Mouse (Mus musculus) G1E (cell line): ENCODE results near the gene Il12a. TPM values are rescaled to one million over a fixed set of nuclear protein-coding genes. Genes with fewer than 3 reads are reported as not detected.

Source experiments
- ATAC-seq: 2 replicates; pipeline ENCODE4 v1.8.0; 2016; ENCODE audit warnings: mild to moderate bottlenecking; ENCODE audit not compliant: insufficient number of reproducible peaks, poor library complexity, low FRiP score, severe bottlenecking; ENCODE audit errors: extremely low read depth
- DNase-seq: peaks from one replicate; pipeline ENCODE4 v3.0.0; 2012; ENCODE audit warnings: low spot score
- H3K27me3 ChIP-seq: 2 replicates; pipeline ENCODE4 v1.6.1; 2012; ENCODE audit warnings: mild to moderate bottlenecking, low read length, inconsistent platforms; ENCODE audit not compliant: insufficient read depth
- H3K36me3 ChIP-seq: replicated peaks from 2 replicates; pipeline ENCODE3; 2012; ENCODE audit warnings: mild to moderate bottlenecking, inconsistent platforms
- H3K4me1 ChIP-seq: 2 replicates; pipeline ENCODE4 v1.6.1; 2012; ENCODE audit warnings: low read depth, low read length, inconsistent platforms, mixed read lengths; ENCODE audit not compliant: insufficient read depth
- H3K4me3 ChIP-seq: 2 replicates; pipeline ENCODE4 v1.5.1; 2012; ENCODE audit warnings: low read depth, mild to moderate bottlenecking, inconsistent platforms, low read length, moderate library complexity, mixed read lengths
- H3K9me3 ChIP-seq: replicated peaks from 2 replicates; pipeline ENCODE4 v1.6.1; 2012; ENCODE audit warnings: inconsistent platforms
- CTCF ChIP-seq: IDR thresholded peaks from 2 replicates; pipeline ENCODE4 v1.5.1; 2012; ENCODE audit warnings: low read depth, low read length, inconsistent platforms, mixed read lengths
- GATA1 ChIP-seq: IDR thresholded peaks from 2 replicates; pipeline ENCODE4 v1.6.1; 2012; ENCODE audit warnings: borderline replicate concordance, low read length, inconsistent platforms, mixed read lengths
- GATA2 ChIP-seq: IDR thresholded peaks from 2 replicates; pipeline ENCODE4 v1.6.1; 2012; ENCODE audit warnings: low read depth, low read length, inconsistent platforms, borderline replicate concordance
- POLR2AphosphoS5 ChIP-seq: IDR thresholded peaks from 2 replicates; pipeline ENCODE4 v1.6.1; 2012; ENCODE audit warnings: low read depth, low read length, inconsistent platforms; ENCODE audit not compliant: insufficient replicate concordance
- TAL1 ChIP-seq: conservative IDR thresholded peaks from 2 replicates; pipeline ENCODE4 v1.6.1; 2012; ENCODE audit warnings: low read depth, low read length, inconsistent platforms, mixed read lengths
- polyA plus RNA-seq: library from polyadenylated mRNA; stranded (reverse); fragments of >175 nt; gene quantifications from 2 replicates; pipeline ENCODE4 v1.2.3, GENCODE M21; 2012
- total RNA-seq, 2 experiments: library from RNA; stranded (forward) in 1 of 2; stranded (reverse) in 1 of 2; fragments of 200-1000 nt in 1 of 2; fragments of >200 nt in 1 of 2; fragmentation: Nextera tagmentation in 1 of 2; gene quantifications; 2 replicates each; pipeline ENCODE4 v1.2.3; 2014 to 2017

Il12a gene
- total and polyA plus RNA-seq, 3 experiments = 0.11 TPM; not detected in 2

- Histone ChIP-seq H3K9me3 (peaks cover 12% of the 10 kb centered on the region), H3K4me3 (no peak overlapping the region), H3K27me3 (no peaks in the 10 kb centered on the region), H3K36me3 (no peaks in the 10 kb centered on the region), H3K4me1 (no peaks in the 10 kb centered on the region)
- ATAC-seq = no peak
- TF ChIP-seq POLR2AphosphoS5 (no peak), CTCF (no peak), TAL1 (no peak), GATA1 (no peak), GATA2 (no peak)
- DNase-seq = no peak
Measured at GRCm38 (mm10) chr3:68719229-68719819, 28.9 kb downstream of the Il12a start.

DNA sequence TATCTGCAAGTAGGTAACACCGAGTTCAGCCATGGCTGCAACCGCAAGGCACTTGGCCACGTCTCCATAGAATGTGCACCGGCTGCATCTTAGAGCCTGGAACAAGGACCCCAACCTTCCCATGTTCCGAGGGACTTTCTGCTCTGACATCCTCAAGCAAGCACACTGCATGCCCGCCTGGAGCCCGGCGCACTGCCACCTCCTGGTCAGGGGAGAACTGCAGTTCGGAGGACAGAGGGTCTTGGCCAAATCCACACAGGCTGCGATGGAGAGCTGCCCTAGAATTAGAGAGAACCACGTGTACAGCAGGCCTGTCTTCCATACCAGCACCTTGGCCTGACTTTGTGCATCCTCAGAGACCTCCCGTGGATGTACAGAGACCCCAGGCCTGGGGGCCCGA lies 29.8 kb downstream of the Il12a start:
- Histone ChIP-seq H3K4me3 (no peak overlapping the region), H3K9me3 (peaks cover 12% of the 10 kb centered on the region), H3K36me3 (no peaks in the 10 kb centered on the region), H3K27me3 (no peaks in the 10 kb centered on the region), H3K4me1 (no peaks in the 10 kb centered on the region)
- no peak for ATAC-seq
- DNase-seq = no peak
- TF ChIP-seq GATA1 = no peak
- no peak for TF ChIP-seq GATA2
- TF ChIP-seq CTCF = no peak
- no peak for TF ChIP-seq POLR2AphosphoS5
- no peak for TF ChIP-seq TAL1

- no peaks in the 10 kb centered on the region for H3K4me1 ChIP-seq
- no peak for TF ChIP-seq GATA2
- no peak for ATAC-seq
Measured at GRCm38 (mm10) chr3:68741955-68742354, 51.5 kb downstream of the Il12a start.

DNA sequence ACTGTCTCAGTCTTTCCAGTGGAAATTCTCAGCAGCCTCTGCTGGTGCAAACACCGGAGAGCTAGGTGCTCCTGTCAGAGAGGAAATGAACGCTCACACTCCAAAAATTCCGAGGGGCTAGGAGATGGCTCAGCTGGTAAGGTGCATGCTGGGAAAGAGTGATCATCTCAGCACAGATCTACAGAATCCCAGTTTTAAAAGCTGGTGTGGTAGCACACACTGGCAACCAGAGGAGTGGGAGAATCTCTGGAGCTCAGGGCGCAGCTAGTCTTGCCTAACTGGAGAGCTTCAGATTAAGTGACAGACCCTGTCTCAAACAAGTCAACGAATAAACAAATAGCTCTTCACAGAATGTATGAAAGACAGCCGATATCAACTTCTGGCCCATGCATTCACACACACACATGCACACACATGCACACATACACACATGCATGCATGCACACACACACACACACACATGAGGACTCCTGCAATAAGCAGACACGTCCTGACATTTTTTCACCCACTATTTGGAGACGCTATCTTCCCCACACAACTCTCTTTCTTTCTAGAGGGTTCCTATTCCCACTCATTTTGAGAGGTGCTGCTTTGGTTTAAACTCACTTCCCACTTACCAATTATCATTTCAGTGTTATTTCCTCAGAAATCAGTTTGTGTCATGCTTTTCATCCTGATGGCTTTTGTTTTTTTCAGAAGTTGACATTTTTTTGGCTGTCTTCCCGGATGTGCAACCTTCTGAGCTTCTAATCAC lies 52.5 kb downstream of the Il12a start:
- no peaks in the 10 kb centered on the region for H3K9me3 ChIP-seq
- no peak for ATAC-seq
- H3K4me1 ChIP-seq = no peaks in the 10 kb centered on the region
- H3K36me3 ChIP-seq = no peaks in the 10 kb centered on the region
- TF ChIP-seq POLR2AphosphoS5 (no peak), GATA2 (no peak), CTCF (no peak), GATA1 (no peak), TAL1 (no peak)
- H3K4me3 ChIP-seq = no peak overlapping the region
- no peak for DNase-seq
- H3K27me3 ChIP-seq = no peaks in the 10 kb centered on the region

More at GRCm38 (mm10) chr3:68741955-68742354, 51.5 kb downstream of the Il12a start:
- Histone ChIP-seq H3K9me3 (no peaks in the 10 kb centered on the region), H3K27me3 (no peaks in the 10 kb centered on the region), H3K36me3 (no peaks in the 10 kb centered on the region), H3K4me3 (no peak overlapping the region)
- DNase-seq = no peak

- DNase-seq (no peak), ATAC-seq (no peak)
- no peaks in the 10 kb centered on the region for H3K9me3 ChIP-seq
- no peaks in the 10 kb centered on the region for H3K36me3 ChIP-seq
- no peaks in the 10 kb centered on the region for H3K27me3 ChIP-seq
- TF ChIP-seq TAL1 (no peak), CTCF (no peak), GATA2 (no peak), GATA1 (no peak), POLR2AphosphoS5 (no peak)
- H3K4me3 ChIP-seq = no peak overlapping the region
- H3K4me1 ChIP-seq = no peaks in the 10 kb centered on the region
Measured at GRCm38 (mm10) chr3:68743472-68743732, 53.0 kb downstream of the Il12a start.

GRCm38 (mm10) chr3:68744162-68744561 lies 53.7 kb downstream of the Il12a start:
- H3K9me3 ChIP-seq = no peaks in the 10 kb centered on the region
- H3K36me3 ChIP-seq = no peaks in the 10 kb centered on the region
- H3K27me3 ChIP-seq = no peaks in the 10 kb centered on the region
- ATAC-seq (no peak), DNase-seq (no peak)
- no peak overlapping the region for H3K4me3 ChIP-seq
- H3K4me1 ChIP-seq = no peaks in the 10 kb centered on the region
- TF ChIP-seq TAL1 (no peak), GATA2 (no peak), POLR2AphosphoS5 (no peak), GATA1 (no peak), CTCF (no peak; the same call in 1 of the 2 replicates)
